Mouse (Mus musculus) thymus, postnatal 10 days (tissue): ENCODE data around the gene Itga3.

Experiments
- DNase-seq, 2 experiments: peaks; one replicate each; pipeline ENCODE4 v3.0.0; 2021; ENCODE audit warnings: low spot score in 2 of 2

Itga3 gene

DNA sequence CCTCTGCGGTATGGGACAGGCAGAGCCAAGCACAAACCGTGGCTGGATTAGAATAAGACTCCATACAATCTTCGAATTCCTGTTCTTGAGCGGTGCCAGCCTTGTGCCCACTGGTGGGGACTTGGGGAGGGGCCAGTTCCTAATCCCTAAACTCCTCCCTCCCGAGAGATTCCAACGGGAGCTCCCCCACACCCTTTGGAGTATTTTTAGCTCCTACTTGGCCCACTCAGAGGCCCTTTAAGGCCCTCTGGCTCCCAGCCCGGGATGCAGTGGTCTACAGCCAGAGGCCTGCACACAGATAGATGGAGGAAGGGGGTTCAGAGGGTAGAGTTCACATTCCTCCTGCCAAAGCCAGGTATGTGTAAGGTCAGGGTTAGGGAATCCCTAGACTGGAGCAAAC lies 5.3 kb downstream of the Itga3 start:
- no peak for DNase-seq

GRCm38 (mm10) chr11:95070140-95071107 lies 6.2 kb downstream of the Itga3 start:
- no peak for DNase-seq

- no peak for DNase-seq
Measured at GRCm38 (mm10) chr11:95069226-95069957, 7.2 kb downstream of the Itga3 start.

DNA sequence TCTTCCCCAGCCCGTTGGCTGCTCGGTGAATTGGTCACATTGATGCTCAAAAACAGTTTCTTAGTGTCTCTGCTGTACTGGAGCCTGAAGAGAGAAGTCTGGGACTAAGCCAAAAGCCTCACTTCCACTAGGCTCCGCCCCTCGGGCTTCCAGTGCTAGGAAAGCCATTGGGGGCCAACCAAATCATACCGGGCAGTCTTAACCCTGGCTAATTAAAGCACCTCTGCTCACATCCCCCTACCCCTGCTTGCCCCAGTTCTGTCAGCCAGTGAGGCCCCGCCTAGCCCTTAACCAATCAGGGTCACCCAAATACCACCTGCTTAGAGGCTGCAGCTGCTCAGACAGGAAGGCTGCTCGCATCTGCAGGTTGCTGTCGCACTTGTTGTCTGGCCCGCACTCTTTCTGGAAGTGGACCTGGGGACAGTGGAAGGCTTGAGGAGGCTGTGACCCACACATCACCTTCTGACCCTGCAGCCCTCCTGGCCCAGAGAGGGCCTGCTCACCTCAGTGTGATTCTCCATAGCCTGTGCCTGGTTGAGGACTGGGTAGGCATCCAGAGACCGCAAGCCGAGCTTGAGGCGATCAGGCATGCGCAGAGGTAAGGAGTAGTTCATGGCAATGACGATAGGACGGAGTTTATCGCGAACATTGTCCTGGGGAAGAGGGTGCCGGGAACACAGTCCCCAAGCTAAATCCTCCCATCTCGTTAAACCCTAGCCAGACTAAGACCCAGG lies 19.7 kb downstream of the Itga3 start:
- peak; percentile 59 to 63 for DNase-seq

- DNase-seq = no peak
Measured at GRCm38 (mm10) chr11:95053062-95053461, 23.5 kb downstream of the Itga3 start.

- peak; percentile 17 to 56 for DNase-seq
Measured at GRCm38 (mm10) chr11:95046980-95047680, 29.5 kb downstream of the Itga3 start.

GRCm38 (mm10) chr11:95044185-95044870 lies 32.3 kb downstream of the Itga3 start:
- no peak for DNase-seq

DNA sequence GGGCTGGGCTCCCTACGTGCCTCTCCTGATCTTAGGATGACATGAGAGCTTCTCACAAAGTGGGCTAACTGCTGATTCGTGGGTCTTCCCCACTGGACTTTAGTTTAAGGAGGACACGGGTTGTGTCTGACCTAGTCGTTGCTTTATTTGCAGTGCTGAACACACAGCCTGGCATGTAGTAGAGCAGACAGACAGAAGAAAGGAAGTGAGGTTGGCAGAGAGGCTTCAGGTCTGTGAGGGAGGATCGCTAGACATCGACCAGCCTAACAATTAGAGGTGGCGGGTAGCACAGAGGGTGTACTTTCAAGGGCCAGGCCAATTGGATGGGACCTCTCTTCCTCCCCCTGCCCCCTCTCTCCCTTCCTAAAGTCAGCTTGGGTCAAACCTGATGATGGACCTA lies 33.0 kb downstream of the Itga3 start:
- DNase-seq = no peak

- DNase-seq = no peak
Measured at GRCm38 (mm10) chr11:95043060-95043459, 33.5 kb downstream of the Itga3 start.

DNA sequence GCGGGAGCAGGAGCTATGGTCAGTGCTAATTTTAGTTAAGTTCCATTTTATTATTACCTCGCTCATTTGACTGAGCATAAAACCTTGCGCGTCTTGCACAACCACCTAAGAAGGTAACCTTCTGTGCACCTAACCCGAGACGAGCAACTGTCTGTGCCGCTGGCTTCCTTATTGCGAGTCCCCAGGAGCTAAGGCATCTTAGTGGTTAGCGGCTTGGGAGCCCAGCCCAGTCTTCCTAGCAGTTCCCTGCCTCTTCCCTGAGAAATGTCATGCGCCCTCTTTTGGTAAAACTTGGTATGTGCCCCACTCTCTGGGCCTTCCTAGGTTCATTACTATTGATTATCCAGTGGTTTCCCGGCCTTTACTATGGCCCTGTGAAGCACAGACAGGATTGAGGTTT lies 34.5 kb downstream of the Itga3 start:
- peak; percentile 26 to 65 for DNase-seq

DNA sequence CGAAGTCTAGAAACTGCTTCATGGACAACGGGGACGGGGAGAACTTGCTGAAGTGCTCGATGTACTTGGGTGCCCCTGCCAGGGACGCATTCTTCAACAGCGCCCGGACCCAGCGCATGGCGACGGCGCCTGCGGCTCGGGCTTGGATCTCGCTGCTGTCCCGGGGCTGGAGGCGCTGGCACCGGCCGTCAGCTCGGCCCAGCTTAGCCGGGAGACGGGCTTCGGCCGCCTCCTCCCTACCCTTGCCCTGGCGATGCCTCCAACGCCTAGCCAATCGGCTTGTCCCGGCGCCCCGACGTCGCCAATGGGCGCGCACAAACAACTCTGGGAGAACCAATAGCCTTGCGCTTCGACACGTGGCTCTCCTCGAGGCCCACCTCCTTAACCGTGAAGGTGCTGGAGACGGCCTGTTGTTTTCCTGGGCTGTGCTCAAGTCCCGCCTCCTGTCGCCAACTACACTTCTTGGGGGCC lies 35.4 kb downstream of the Itga3 start, which contains the start of gene Pdk2:
Gene Pdk2 (minus strand): TSS at position 216 of the 471 bp plus-strand sequence.
- DNase-seq = peak; percentile 88 to 92

DNA sequence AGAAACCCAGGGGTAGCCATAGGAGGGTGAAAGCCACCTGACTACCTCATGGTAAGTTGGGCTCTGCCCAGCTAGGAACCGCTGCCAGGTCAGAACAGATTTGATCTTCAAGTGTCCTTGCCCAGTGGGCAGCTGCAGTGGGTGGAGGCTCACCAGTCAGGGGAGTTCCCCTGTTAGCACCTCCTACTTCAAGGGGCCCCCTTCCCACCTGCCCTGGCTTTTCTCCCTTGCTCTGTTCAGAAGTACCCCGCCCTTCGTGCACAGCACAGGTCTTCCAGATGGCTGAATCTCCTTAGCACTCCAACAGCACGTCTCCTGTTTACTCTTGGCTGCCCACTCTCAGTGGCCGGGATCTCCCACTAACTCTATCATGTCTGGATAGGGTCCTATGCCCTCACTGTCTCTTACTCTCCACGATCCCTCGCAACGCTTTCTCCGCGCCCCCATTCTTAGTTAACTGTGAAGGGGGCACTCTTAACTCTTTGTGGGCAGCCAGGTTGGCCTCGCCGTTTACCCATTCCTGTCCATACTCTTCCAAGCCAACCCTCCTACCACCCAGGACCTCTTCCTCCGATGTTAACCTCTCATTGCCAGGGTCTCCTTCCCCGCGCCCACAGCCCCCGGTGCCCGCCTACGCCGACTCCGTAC lies 36.0 kb downstream of the Itga3 start:
- peak; percentile 17 to 28 for DNase-seq

GRCm38 (mm10) chr11:95039766-95040165 lies 36.8 kb downstream of the Itga3 start:
- DNase-seq = no peak

DNA sequence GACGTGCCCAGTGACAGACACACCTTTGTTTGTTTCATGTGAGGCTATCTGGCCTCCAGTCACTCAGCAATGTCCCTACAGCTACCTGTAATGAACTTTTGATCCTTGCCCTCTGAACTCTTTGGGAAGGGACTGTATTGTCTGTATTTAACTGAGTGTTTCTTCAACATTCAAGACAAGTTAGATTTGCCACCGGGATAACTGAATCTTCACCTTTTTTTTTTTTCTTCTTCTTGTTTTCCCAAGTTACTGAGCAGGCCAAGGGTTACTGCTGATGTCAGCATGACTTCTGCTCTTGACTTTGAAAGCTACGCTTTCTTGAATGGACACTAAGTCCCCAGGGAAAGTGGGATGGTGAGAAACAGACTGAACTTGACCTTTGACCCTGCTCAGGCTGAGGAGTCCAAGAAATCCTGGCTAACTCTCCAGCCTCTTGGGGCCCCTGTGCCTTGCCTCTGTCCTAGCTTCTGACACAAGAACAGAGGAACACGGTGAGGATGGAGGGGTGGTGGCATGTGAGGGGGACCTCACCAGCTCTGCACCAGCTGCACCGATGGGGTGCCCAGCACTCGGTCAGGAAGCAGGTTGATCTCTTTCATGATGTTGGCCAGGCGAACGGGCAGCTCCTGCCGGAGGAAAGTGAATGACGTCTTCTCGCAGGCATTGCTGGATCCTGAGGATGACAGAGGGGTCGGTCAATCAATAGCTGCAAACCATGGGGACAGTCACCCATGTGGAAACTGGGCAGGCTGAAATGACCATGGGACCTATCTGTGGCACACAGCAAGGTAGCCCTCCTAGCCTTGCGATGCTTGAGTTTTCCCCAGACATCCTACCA lies 37.6 kb downstream of the Itga3 start:
- DNase-seq = no peak

DNA sequence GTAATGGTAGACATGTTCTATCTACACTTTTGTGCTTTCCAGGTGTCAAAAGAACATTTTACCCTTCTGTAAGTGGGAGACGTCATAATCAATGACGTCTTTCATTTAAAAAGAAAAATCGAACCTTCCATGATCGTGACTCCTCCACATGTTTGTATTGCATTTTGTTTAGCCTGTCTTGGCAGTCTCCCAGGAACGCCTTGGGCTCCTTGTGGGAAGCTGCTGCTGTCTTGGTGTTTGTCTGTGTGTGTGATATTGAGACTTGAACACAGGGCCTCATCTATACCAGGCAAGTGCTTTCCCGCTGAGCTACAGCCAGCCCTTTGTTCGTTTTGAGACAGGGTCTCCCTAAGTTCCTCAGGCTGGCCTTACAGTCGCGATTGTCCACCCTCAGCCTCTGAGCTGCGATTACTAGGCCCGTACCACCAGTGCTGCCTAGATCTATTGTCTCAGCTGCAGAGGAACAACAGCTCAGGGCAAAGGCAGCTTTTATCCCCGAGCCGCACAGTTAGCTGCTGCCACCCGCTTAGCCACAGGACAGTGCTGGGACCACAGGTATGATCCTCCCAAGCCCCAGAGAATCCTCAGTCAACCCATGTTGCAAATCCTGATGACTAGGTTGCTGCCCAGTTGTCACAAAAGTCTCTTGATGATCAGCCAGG lies 38.3 kb downstream of the Itga3 start:
- no peak for DNase-seq

DNA sequence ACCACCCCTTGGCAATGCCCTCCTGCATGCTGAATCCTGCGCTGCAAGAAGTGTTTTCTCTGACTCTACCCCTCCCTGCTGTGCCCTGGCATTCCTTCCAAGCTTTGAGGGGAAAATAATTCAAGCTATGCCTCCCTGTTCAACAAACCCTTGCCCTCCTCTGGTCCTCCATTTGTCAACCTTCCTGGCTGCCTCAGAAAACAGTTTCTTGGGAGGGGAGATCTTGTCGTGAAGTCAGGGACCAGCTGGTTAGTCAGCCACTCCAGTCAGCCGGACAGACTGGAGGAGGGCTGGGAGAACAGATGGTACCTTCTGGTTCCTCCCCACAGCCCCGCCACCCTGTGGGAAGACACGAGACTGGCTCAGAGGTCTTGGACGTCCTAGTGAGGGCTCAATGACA lies 39.3 kb downstream of the Itga3 start:
- no peak for DNase-seq

DNA sequence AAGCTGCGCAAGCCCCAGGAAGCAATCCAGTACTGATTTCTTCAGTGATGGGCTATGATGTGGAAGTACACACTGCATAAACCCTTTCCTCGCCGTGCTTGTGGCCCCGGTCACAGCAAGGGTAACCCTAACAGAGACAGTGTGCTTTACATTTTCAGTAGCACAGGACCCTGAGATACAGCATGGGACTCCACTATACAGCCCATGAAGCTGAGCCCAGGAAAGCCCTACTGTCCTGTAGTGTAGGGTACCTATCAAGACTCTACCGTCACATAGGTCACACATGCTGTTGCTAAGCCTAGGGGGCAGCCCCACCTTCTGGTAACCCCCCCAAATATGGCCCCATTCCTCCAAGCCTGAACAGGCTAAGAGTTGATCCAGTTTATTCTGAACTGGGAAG lies 40.1 kb downstream of the Itga3 start:
- no peak for DNase-seq

GRCm38 (mm10) chr11:95034902-95035301 lies 41.7 kb downstream of the Itga3 start:
- no peak for DNase-seq

DNA sequence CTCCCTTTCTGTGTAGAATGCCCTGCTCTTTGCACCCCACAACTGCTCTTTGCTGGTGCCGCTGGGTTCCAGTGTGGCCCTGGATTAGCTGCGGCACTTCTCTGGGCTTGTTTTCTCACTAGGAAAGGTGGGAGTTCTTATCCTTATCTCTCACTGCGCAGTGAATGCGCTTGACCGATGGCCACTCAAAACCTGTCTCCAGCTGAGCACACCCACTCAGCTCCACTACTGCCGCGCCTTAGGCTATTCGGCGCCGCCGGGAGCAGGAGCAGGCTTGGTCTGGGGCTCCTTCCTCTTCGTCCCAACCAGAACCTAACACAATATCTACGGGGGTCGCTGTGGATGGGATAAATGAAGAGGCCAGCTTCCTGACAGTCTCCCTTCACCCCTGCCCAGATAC lies 43.0 kb downstream of the Itga3 start:
- DNase-seq = no peak
